Mouse (Mus musculus) T-helper 2 cell (primary cell): Measurements from ENCODE around the gene Fam83c.

ENCODE experiments used
- in situ Hi-C: fragments of 300-600 bp; cut with MboI, MseI; formaldehyde crosslinking; loops from one replicate; pipeline ENCODE4 v1.15.1; 2025; ENCODE audit warnings: high pct_unique_total_duplicates

Gene Fam83c

GRCm38 (mm10) chr2:155794674-155795445 lies 39.8 kb downstream of the Fam83c start:
- in situ Hi-C loops, result no loop called here

- in situ Hi-C loops, result no loop called here
Observed at GRCm38 (mm10) chr2:155792899-155793298, 41.8 kb downstream of the Fam83c start.

- in situ Hi-C loops, result no loop called here
Observed at GRCm38 (mm10) chr2:155787949-155788931, 46.4 kb downstream of the Fam83c start.

GRCm38 (mm10) chr2:155786905-155787304 lies 47.7 kb downstream of the Fam83c start:
- in situ Hi-C loops, result no loop called here

GRCm38 (mm10) chr2:155784534-155784933 lies 50.1 kb downstream of the Fam83c start:
- in situ Hi-C loops, result no loop called here

- in situ Hi-C loops, result no loop called here
Observed at GRCm38 (mm10) chr2:155779506-155779905, 55.1 kb downstream of the Fam83c start.

- in situ Hi-C loops, result no loop called here
Observed at GRCm38 (mm10) chr2:155779066-155779465, 55.6 kb downstream of the Fam83c start.

- in situ Hi-C loops, result no loop called here
Observed at GRCm38 (mm10) chr2:155778004-155778403, 56.6 kb downstream of the Fam83c start.

GRCm38 (mm10) chr2:155777688-155777985 lies 57.0 kb downstream of the Fam83c start:
- in situ Hi-C loops, result no loop called here
